Mouse (Mus musculus): ENCODE results near the gene Cdc42se2. TPM values are rescaled to one million over a fixed set of nuclear protein-coding genes. Genes with fewer than 3 reads are reported as not detected.

The Cdc42se2 gene
- polyA plus RNA-seq, 1 experiment: 0.27 TPM

DNA sequence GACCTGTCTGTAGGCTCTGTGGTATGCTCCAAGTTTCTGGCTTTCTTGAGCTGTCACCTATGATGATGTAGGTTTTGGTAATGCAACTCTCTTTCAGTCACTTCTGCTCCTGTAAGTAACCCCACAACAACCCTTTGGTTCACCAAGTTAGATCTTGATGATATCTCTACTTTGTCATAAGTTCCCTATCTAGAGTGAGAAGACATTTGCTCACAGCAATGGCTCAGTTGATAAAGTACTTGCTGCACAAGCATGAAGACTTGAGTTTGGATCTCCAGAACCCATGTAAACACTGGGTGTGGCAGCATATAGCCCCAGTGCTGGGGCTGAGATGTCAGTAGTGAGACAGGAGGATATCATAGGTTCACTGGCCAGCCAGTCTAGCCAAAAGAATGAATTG, 28.2 kb upstream of the Cdc42se2 start:
- Histone ChIP-seq H3K4me3 (replicated peaks) (no peak overlapping the region), H3K36me3 (ENCODE audit: control insufficient read depth) (no peaks in the 10 kb centered on the region), H3K4me1 (ENCODE audit: control insufficient read depth) (no peaks in the 10 kb centered on the region), H3K9me3 (ENCODE audit: control insufficient read depth, low read length) (no peaks in the 10 kb centered on the region; the same call in 1 of the 2 replicates), H3K27me3 (ENCODE audit: control insufficient read depth) (no peaks in the 10 kb centered on the region)
- no peak for TF ChIP-seq TAL1 (IDR thresholded peaks at IDR 0.05; ENCODE audit: low read length)
- no peak for TF ChIP-seq GATA1 (IDR thresholded peaks at IDR 0.05; ENCODE audit: low read length)

DNA sequence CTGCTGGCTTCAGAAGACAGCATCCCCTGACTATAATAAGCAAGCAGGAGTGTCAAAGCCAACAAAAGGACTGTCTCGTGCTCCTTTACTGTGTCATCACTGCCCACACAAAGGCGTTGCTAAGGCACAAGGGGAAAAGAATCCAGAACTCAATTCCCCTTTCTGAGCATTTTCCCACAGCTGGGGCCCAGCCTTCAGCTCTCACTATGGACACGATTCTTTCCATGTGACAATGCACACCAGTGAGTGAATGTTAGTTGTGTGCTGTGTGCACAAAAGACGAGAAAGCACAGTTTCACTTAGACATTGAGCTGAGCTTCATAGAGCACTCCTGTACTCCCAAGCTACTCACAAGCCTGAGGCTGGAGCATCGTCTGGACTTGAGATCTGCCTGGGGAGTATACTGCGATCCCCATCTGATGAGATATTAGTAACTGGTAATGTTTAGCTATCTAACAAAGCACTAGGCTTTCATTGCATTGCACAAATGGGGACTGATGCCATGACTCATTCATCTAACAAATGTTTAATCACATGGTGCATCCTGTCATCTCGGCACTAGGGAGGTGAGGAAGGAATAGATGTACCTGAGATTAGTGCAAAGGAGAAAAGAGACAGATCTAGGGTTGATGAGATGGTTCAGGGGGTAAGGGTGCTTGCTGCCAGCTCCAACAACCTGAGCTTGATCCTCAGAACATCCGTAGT, 25.5 kb upstream of the Cdc42se2 start:
- Histone ChIP-seq H3K9me3 (ENCODE audit: control insufficient read depth, low read length) (no peaks in the 10 kb centered on the region), H3K4me1 (ENCODE audit: control insufficient read depth) (no peaks in the 10 kb centered on the region), H3K27me3 (ENCODE audit: control insufficient read depth) (no peaks in the 10 kb centered on the region), H3K36me3 (ENCODE audit: control insufficient read depth) (no peaks in the 10 kb centered on the region), H3K4me3 (replicated peaks) (no peak overlapping the region)
- TF ChIP-seq GATA1 (IDR thresholded peaks at IDR 0.05; ENCODE audit: low read length): no peak
- no peak for TF ChIP-seq TAL1 (IDR thresholded peaks at IDR 0.05; ENCODE audit: low read length)

DNA sequence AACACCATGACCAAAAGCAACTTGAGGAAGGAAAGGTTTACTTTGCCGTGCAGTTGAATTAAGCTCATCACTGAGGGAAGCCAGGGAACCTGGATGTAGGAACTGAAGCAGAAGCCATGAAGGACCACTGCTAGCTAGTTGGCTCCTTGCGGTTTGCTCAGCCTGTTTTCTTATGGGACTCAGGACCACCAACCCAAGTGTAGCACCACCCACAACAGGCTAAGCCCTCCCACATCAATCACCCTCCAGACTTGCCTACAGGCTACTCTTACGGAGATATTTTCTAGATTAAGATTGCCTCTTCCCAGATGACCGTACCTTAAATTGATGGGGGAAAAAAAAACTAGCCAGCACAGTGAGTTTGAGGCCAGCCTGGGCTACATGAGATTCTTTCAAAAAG, 24.8 kb upstream of the Cdc42se2 start:
- no peaks in the 10 kb centered on the region for H3K27me3 ChIP-seq (ENCODE audit: control insufficient read depth)
- H3K36me3 ChIP-seq (ENCODE audit: control insufficient read depth): no peaks in the 10 kb centered on the region
- H3K4me1 ChIP-seq (ENCODE audit: control insufficient read depth): no peaks in the 10 kb centered on the region
- TF ChIP-seq TAL1 (IDR thresholded peaks at IDR 0.05; ENCODE audit: low read length): no peak
- TF ChIP-seq GATA1 (IDR thresholded peaks at IDR 0.05; ENCODE audit: low read length): no peak
- no peak overlapping the region for H3K4me3 ChIP-seq (replicated peaks)
- H3K9me3 ChIP-seq (ENCODE audit: control insufficient read depth, low read length): no peaks in the 10 kb centered on the region

DNA sequence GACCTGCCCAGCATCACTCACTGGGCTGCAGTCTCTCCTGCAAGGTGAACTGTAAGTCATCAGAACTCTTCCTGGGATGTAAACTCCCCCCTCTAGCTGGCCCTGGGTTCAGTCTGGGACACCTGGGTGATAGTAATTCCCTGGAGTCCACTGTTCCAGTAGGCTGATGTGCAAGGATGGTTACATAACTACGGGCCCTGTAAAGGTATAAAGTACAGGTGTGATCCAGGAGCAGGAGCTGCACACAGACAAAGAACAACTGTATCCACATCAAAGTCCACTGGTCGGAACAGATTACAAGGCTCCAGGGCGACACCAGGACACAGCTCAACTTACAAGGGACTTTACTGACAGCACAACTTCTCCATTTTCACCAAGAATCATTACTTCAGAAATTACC, 23.6 kb upstream of the Cdc42se2 start:
- TF ChIP-seq GATA1 (IDR thresholded peaks at IDR 0.05; ENCODE audit: low read length) (no peak), TAL1 (IDR thresholded peaks at IDR 0.05; ENCODE audit: low read length) (no peak)
- no peaks in the 10 kb centered on the region for H3K4me1 ChIP-seq (ENCODE audit: control insufficient read depth)
- H3K27me3 ChIP-seq (ENCODE audit: control insufficient read depth): no peaks in the 10 kb centered on the region
- no peaks in the 10 kb centered on the region for H3K36me3 ChIP-seq (ENCODE audit: control insufficient read depth)
- no peaks in the 10 kb centered on the region for H3K9me3 ChIP-seq (ENCODE audit: control insufficient read depth, low read length)
- no peak overlapping the region for H3K4me3 ChIP-seq (replicated peaks)

DNA sequence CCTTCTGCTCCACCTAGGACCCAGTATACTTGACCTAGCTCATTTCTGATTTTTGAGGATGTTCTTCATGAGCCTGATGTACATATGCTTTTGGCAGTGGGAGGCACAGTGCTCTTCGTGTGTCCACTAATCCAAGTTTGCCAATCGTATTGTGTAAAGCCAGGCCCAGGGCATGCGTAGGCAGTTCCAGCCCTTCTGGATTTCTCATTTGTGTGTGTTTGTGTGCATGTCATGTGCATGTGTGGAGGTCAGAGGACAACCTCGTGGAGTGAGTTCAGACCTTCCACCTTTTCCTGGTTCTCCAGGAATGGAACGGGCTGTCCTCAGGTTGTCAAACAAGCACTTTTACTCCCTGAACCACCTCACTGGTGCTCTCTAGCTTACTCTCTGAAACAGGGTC, 22.1 kb upstream of the Cdc42se2 start:
- Histone ChIP-seq H3K27me3 (ENCODE audit: control insufficient read depth) (no peaks in the 10 kb centered on the region), H3K4me3 (replicated peaks) (no peak overlapping the region), H3K36me3 (ENCODE audit: control insufficient read depth) (no peaks in the 10 kb centered on the region), H3K4me1 (ENCODE audit: control insufficient read depth) (no peaks in the 10 kb centered on the region), H3K9me3 (ENCODE audit: control insufficient read depth, low read length) (no peaks in the 10 kb centered on the region)
- TF ChIP-seq TAL1 (IDR thresholded peaks at IDR 0.05; ENCODE audit: low read length): no peak
- TF ChIP-seq GATA1 (IDR thresholded peaks at IDR 0.05; ENCODE audit: low read length): no peak

DNA sequence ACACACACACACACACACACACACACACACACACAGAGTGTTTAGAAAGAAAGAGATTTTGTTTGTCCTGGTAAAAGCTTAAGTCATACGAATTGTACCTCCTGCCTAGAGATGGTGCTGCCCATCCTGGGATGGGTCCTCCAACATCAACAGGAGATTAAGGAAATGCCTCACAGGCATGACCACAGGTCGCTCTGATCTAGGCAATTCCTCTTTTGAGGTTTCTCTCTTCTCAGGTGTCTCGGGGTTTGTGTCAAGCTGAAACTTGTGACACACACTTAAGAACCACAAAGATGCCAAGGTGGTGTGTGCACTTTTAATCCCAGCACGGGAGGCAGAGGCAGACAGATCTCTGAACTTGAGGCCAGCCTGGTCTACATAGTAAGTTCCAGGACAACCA, 20.7 kb upstream of the Cdc42se2 start:
- Histone ChIP-seq H3K4me3 (replicated peaks) (no peak overlapping the region), H3K4me1 (ENCODE audit: control insufficient read depth) (no peaks in the 10 kb centered on the region), H3K36me3 (ENCODE audit: control insufficient read depth) (no peaks in the 10 kb centered on the region), H3K27me3 (ENCODE audit: control insufficient read depth) (no peaks in the 10 kb centered on the region), H3K9me3 (ENCODE audit: control insufficient read depth, low read length) (no peaks in the 10 kb centered on the region)
- TF ChIP-seq TAL1 (IDR thresholded peaks at IDR 0.05; ENCODE audit: low read length) (no peak), GATA1 (IDR thresholded peaks at IDR 0.05; ENCODE audit: low read length) (no peak)

DNA sequence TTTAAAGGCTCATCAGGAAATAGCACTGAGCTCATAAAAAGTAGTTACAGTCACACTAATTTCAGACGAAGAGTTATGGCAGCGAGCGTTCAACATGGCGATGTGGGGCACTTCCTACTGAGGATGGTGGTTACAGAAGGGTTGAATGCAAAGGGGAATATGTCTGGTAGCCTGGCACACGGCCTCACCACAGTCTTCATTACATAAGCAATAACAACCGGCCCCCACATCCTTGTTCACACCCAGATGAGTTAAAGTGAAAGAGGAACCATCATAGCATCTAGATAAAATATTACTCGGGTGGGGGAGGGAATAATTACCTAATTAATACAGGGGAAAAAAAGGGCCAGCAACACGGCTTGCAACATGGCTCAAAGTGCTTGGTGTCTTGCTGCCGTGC, 20.2 kb upstream of the Cdc42se2 start:
- Histone ChIP-seq H3K4me3 (replicated peaks) (no peak overlapping the region), H3K36me3 (ENCODE audit: control insufficient read depth) (no peaks in the 10 kb centered on the region), H3K4me1 (ENCODE audit: control insufficient read depth) (no peaks in the 10 kb centered on the region), H3K27me3 (ENCODE audit: control insufficient read depth) (no peaks in the 10 kb centered on the region), H3K9me3 (ENCODE audit: control insufficient read depth, low read length) (no peaks in the 10 kb centered on the region)
- no peak for TF ChIP-seq GATA1 (IDR thresholded peaks at IDR 0.05; ENCODE audit: low read length)
- TF ChIP-seq TAL1 (IDR thresholded peaks at IDR 0.05; ENCODE audit: low read length): no peak

DNA sequence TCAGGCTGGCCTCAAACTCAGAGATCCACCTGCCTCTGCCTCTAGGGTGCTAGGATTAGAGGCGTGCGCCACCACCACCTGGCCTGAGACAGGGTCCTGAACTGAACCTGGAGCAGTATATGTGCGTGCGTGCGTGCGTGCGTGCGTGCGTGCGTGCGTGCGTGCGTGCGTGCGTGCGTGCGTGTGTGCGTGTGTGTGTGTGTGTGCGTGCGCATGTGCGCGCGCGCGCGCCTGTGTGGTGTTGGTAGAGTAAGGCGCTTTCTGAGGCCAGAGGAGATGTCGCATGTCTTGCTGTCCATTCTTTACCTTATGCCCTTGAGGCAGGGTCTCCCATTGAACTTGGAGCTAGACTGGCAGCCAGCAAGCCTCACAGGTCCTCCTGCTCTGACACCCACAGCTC, 19.4 kb upstream of the Cdc42se2 start:
- Histone ChIP-seq H3K4me1 (ENCODE audit: control insufficient read depth) (no peaks in the 10 kb centered on the region), H3K9me3 (ENCODE audit: control insufficient read depth, low read length) (no peaks in the 10 kb centered on the region), H3K36me3 (ENCODE audit: control insufficient read depth) (no peaks in the 10 kb centered on the region), H3K4me3 (replicated peaks) (no peak overlapping the region), H3K27me3 (ENCODE audit: control insufficient read depth) (no peaks in the 10 kb centered on the region)
- TF ChIP-seq TAL1 (IDR thresholded peaks at IDR 0.05; ENCODE audit: low read length) (no peak), GATA1 (IDR thresholded peaks at IDR 0.05; ENCODE audit: low read length) (no peak)

DNA sequence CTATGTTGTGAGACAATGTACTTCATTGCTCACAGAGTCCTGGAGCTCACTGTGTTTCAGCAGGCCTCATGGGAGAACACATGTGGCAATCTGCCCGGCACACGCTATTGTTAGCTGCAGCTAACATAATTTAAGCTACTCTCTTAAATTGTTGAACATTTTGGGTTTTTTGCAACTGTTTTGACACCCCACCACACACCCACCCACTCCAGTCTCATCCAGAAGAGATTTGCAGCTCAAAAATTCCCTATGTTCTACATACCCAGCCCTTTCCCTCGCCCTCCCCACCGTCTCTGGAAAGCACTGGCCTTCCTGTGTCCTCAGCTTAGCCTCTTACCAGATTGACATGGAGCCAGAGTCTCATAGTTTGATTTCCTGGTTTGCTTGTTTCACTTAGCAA, 17.7 kb upstream of the Cdc42se2 start:
- Histone ChIP-seq H3K9me3 (ENCODE audit: control insufficient read depth, low read length) (no peaks in the 10 kb centered on the region), H3K27me3 (ENCODE audit: control insufficient read depth) (no peaks in the 10 kb centered on the region), H3K4me3 (replicated peaks) (no peak overlapping the region), H3K36me3 (ENCODE audit: control insufficient read depth) (no peaks in the 10 kb centered on the region), H3K4me1 (ENCODE audit: control insufficient read depth) (no peaks in the 10 kb centered on the region)
- TF ChIP-seq GATA1 (IDR thresholded peaks at IDR 0.05; ENCODE audit: low read length) (no peak), TAL1 (IDR thresholded peaks at IDR 0.05; ENCODE audit: low read length) (no peak)

DNA sequence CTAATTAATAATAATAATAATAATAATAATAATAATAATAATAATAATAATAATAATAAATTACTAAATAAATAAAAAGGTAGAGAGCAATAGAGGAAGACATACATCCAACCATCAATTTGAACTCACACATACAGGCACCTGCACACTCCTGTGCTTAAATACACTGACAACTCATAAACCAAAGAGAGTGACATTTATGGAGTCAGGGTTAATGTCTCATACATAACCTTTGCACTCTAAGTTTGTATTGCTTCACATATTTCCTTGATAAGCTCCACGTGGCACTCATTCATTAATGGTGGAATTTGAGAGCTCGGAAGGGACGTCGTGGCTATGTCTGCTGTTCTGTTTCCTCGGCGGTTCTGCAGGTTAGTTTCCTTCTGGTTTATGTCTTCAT, 15.1 kb upstream of the Cdc42se2 start:
- Histone ChIP-seq H3K9me3 (ENCODE audit: control insufficient read depth, low read length) (no peaks in the 10 kb centered on the region), H3K4me1 (ENCODE audit: control insufficient read depth) (no peaks in the 10 kb centered on the region), H3K4me3 (replicated peaks) (no peak overlapping the region), H3K27me3 (ENCODE audit: control insufficient read depth) (no peaks in the 10 kb centered on the region), H3K36me3 (ENCODE audit: control insufficient read depth) (no peaks in the 10 kb centered on the region)
- no peak for TF ChIP-seq TAL1 (IDR thresholded peaks at IDR 0.05; ENCODE audit: low read length)
- no peak for TF ChIP-seq GATA1 (IDR thresholded peaks at IDR 0.05; ENCODE audit: low read length)
